Mouse (Mus musculus) NIH3T3 (cell line): Measurements from ENCODE around the gene Tes3-ps.

Experiments used
- DNase-seq: peaks from one replicate; pipeline ENCODE4 v3.0.0-alpha.2; 2012; ENCODE audit warnings: low read depth

Gene Tes3-ps

DNA sequence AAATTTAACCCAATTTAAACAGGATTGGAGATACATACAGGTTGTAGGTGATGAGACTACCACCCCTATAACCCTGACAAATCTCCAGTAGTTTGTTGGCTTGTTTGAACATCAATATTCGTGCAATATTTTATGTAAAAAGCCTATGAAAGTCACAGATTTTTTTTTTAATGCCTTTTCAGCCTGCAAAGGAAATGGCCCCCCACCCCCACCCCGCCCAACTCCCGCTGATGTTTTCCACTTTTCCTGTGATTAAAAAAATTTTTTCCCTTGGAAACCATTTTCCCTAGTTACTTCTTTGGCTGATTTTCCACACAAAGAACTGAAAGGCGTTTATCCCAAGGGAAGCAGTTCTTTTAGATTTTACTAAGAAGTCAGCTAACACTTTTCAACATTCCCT, 11.4 kb downstream of the Tes3-ps start, which contains the start of gene Ecm2:
TSS of gene Ecm2 (plus strand) at position 301 of the 400 bp plus-strand sequence.
- DNase-seq = peak; percentile 27

DNA sequence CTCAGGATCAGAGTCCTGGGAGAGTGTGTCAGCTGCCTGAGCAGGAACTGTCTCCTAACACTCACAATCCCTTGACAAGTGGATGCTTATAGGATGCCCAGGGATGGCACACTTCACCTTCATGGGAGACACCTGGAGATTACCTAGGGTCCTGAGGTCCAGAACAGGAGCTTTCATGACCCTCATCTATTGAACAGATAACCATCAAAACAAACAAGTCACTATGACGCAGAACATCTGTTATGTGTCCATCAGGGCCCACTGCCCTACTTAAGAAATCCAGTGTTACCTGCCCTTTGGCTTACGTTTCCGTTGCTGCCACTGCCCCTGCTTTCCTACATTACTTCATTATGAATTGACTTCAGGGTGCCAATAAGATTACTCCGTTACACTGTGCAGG, 12.7 kb downstream of the Tes3-ps start:
- no peak for DNase-seq

DNA sequence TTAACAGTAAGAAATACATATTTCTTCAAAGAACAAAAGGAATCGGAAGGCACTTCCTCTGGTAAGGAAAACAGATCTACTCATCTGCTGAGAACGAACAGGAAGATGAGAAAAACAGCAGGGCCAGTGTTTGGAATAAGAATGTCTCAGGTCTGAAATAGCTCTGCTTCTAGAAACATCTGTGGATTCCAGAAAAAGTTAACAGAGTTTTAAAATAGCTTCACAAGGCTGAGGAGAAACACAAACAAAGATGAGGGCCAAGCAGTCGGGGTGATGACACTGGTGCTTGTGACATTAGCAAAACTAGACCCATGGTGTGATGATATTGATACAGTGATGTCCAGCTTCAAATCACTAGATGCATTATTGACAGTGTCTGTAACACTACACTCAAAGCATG, 14.1 kb downstream of the Tes3-ps start:
- DNase-seq = no peak

DNA sequence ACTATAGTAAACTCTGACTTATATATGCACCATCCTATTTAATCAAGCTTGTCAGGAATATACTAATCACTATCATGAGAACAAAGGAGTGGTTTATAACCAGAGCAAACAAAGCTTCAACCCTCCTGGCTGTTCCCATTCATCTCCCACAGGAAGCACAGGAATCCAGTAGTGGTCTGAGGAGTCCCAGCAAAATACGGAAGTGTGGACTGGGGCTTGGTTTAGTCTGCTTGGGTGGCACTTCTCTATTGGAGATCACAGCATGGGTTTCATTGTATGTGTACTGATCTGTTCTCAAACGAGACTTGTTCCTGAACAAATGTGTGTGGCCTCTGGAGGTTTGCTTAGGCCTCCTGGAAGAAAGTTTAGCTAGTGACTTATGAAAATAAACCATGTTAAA, 25.6 kb downstream of the Tes3-ps start:
- DNase-seq = no peak

DNA sequence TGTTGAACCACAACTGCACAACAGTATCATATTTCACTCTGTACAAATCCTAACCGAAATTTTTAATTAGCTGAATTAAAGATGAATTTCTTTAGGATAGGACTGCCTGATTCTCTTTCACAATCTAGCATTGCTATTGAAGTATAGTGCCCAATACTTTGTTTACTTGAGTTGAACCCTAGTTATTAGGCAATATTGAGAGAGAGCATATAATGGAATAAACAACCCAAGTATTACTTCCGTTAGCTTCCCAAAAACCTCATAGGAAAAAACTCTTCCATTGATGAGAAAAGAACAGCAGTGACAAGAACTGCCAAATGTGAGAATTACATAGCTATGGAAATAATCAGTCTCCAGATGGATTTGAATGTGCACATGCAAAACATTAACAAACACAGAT, 33.1 kb downstream of the Tes3-ps start:
- DNase-seq = no peak

DNA sequence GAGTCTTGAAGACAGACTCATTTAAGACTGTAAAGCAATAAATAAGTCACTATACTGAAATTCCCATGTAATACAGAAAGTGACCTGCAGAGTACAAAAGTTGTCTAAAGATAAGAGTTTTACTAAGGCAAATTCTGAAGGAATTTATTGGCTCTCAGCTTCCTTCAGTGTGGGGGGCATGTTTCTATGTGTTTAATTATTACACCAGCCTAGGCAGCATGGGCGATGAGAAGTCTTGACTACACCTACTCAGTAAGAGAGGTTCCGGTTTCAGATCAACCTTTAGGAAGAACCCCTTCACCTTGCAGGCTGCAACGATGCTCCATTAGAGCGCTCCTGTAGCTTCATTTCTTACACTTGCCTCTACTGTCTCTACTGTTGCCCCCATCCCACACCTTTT, 37.5 kb downstream of the Tes3-ps start:
- no peak for DNase-seq

DNA sequence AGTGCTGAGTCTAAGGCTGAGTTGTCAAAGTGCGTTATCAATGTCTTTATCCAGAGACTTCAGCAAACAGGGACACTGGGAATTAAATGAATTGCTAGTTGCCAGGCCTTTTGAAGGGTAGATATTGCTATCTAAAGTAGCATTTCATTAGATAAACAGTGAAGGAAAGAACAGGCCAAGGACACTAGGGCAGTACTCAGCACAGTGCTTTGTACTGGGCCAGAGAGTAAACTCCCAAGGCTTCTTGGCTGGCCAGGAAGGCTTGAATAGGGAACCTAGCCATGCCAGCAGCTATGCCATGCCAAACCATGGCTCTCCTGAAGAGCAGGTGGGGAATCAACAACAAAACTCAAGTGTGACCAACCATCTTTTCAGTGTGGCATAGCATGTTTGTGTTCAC, 43.8 kb downstream of the Tes3-ps start:
- DNase-seq = no peak

DNA sequence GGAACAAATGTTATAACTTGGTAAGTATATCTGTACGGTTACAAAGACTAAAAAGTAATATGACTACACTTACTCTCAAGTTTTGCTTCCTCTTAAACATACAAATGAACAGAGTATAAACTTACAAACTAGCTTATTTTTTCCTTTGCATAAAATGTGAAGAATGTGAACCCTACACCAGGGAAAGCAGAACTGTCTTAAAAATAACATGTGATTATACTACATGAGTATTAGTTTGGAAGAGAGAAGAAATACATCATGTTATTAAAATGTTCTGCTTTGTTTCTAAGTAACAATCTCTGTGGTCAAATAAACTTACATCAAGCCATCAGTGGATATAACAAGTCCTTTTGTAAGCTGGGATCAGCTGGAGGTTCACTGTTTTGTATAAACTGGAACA, 45.6 kb downstream of the Tes3-ps start:
- DNase-seq = peak; percentile 24

DNA sequence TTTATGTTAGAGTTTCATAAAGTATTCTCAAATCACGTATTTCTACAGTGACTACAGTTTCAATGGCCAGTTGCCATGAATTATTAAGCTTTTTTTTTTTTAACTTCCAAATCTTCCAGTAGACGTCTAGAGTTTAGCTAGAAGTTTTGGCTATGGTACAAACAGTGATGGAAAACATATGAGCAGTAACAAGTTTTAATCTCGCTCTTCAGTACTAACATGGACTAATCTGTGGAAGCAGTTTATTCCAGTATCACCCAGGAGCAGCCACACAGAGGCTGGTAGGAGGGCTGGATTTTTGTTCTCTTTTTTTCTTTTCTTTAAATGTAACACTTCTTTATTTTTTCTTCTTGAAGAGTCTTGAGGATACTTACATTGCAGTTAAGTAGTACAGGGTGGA, 51.2 kb downstream of the Tes3-ps start, which contains the start of gene Aspn:
TSS of gene Aspn (plus strand) at position 165 of the 400 bp plus-strand sequence.
- peak; percentile 82 for DNase-seq

DNA sequence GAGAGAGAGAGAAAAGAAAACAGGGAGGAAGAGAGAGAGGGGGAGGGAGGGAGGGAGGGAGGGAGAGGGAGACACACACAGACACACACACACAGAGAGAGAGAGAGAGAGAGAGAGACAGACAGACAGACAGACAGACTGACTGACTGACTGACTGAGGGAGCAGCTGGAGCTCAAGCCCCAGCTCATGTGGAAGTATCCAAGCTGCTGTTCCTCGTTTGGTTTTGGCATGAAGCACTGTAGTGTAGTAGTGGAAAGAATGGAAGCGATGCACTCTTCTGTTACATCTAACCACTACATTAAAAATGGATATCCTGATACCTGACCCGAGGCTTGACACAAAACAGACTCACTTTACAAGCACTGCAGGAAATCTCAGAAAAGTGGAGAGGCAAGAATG, 52.5 kb downstream of the Tes3-ps start:
- peak; percentile 75 for DNase-seq
